Mouse (Mus musculus): ENCODE results near the gene Tnfsf15.

The Tnfsf15 gene

GRCm38 (mm10) chr4:63742763-63743371 lies 2.0 kb downstream of the Tnfsf15 start:
- DNase-seq (ENCODE audit: extremely low spot score, low read depth, low spot score) = no peak

GRCm38 (mm10) chr4:63742101-63742500 lies 2.8 kb downstream of the Tnfsf15 start:
- no peak for DNase-seq (ENCODE audit: extremely low spot score, low read depth, low spot score)

- no peak for DNase-seq (ENCODE audit: extremely low spot score, low read depth, low spot score)
Observed at GRCm38 (mm10) chr4:63740761-63741160, 4.2 kb downstream of the Tnfsf15 start.

- DNase-seq (ENCODE audit: extremely low spot score, low read depth, low spot score) = no peak
Observed at GRCm38 (mm10) chr4:63740001-63740400, 4.9 kb downstream of the Tnfsf15 start.

GRCm38 (mm10) chr4:63739524-63739923 lies 5.4 kb downstream of the Tnfsf15 start:
- DNase-seq (ENCODE audit: extremely low spot score, low read depth, low spot score) = no peak

- no peak for DNase-seq (ENCODE audit: extremely low spot score, low read depth, low spot score)
Observed at GRCm38 (mm10) chr4:63738364-63738997, 6.4 kb downstream of the Tnfsf15 start.

- no peak for DNase-seq (ENCODE audit: extremely low spot score, low read depth, low spot score)
Observed at GRCm38 (mm10) chr4:63731299-63731698, 13.6 kb downstream of the Tnfsf15 start.

- DNase-seq (ENCODE audit: extremely low spot score, low read depth, low spot score) = no peak
Observed at GRCm38 (mm10) chr4:63726727-63727126, 18.2 kb downstream of the Tnfsf15 start.

GRCm38 (mm10) chr4:63725981-63726380 lies 18.9 kb downstream of the Tnfsf15 start:
- no peak for DNase-seq (ENCODE audit: extremely low spot score, low read depth, low spot score)

- no peak for DNase-seq (ENCODE audit: extremely low spot score, low read depth, low spot score)
Observed at GRCm38 (mm10) chr4:63717922-63718643, 26.8 kb downstream of the Tnfsf15 start.

GRCm38 (mm10) chr4:63711886-63712285 lies 33.0 kb downstream of the Tnfsf15 start:
- DNase-seq (ENCODE audit: extremely low spot score, low read depth, low spot score) = no peak

GRCm38 (mm10) chr4:63710431-63711220 lies 34.3 kb downstream of the Tnfsf15 start:
- no peak for DNase-seq (ENCODE audit: extremely low spot score, low read depth, low spot score)

GRCm38 (mm10) chr4:63706279-63706971 lies 38.5 kb downstream of the Tnfsf15 start:
- no peak for DNase-seq (ENCODE audit: extremely low spot score, low read depth, low spot score)

- no peak for DNase-seq (ENCODE audit: extremely low spot score, low read depth, low spot score)
Observed at GRCm38 (mm10) chr4:63704232-63704631, 40.7 kb downstream of the Tnfsf15 start.

GRCm38 (mm10) chr4:63703686-63704085 lies 41.2 kb downstream of the Tnfsf15 start:
- no peak for DNase-seq (ENCODE audit: extremely low spot score, low read depth, low spot score)

- no peak for DNase-seq (ENCODE audit: extremely low spot score, low read depth, low spot score)
Observed at GRCm38 (mm10) chr4:63702006-63702704, 42.8 kb downstream of the Tnfsf15 start.

- no peak for DNase-seq (ENCODE audit: extremely low spot score, low read depth, low spot score)
Observed at GRCm38 (mm10) chr4:63699749-63700148, 45.2 kb downstream of the Tnfsf15 start.

GRCm38 (mm10) chr4:63696921-63697320 lies 48.0 kb downstream of the Tnfsf15 start:
- DNase-seq (ENCODE audit: extremely low spot score, low read depth, low spot score) = no peak

- DNase-seq (ENCODE audit: extremely low spot score, low read depth, low spot score) = no peak
Observed at GRCm38 (mm10) chr4:63692351-63692750, 52.6 kb downstream of the Tnfsf15 start.

- no peak for DNase-seq (ENCODE audit: extremely low spot score, low read depth, low spot score)
Observed at GRCm38 (mm10) chr4:63687429-63687828, 57.5 kb downstream of the Tnfsf15 start.

Data from hindlimb bud, embryonic 11.5 days (tissue).